Mouse (Mus musculus) heart, adult 9 months (tissue): ENCODE data around the gene Rapgef4.

ENCODE experiments used
- DNase-seq, 2 experiments: peaks; one replicate each; pipeline ENCODE4 v3.0.0; 2022; ENCODE audit warnings: low spot score in 2 of 2

Rapgef4 gene

GRCm38 (mm10) chr2:72149059-72149458 is 168.0 kb downstream of the Rapgef4 start:
- DNase-seq, result peak in 1 of 2 experiments; percentile 54

GRCm38 (mm10) chr2:72151792-72152554 is 170.9 kb downstream of the Rapgef4 start:
- no peak for DNase-seq

- DNase-seq, result no peak
Observed at GRCm38 (mm10) chr2:72152746-72153145, 171.7 kb downstream of the Rapgef4 start.

GRCm38 (mm10) chr2:72153851-72154250 is 172.8 kb downstream of the Rapgef4 start:
- no peak for DNase-seq

- no peak for DNase-seq
Observed at GRCm38 (mm10) chr2:72155102-72155773, 174.2 kb downstream of the Rapgef4 start.

GRCm38 (mm10) chr2:72156484-72156883 is 175.4 kb downstream of the Rapgef4 start:
- DNase-seq, result no peak

- no peak for DNase-seq
Observed at GRCm38 (mm10) chr2:72157561-72157960, 176.5 kb downstream of the Rapgef4 start.

- no peak for DNase-seq
Observed at GRCm38 (mm10) chr2:72158045-72158444, 177.0 kb downstream of the Rapgef4 start.

- no peak for DNase-seq
Observed at GRCm38 (mm10) chr2:72158691-72159225, 177.7 kb downstream of the Rapgef4 start.

- no peak for DNase-seq
Observed at GRCm38 (mm10) chr2:72159281-72159680, 178.2 kb downstream of the Rapgef4 start.

GRCm38 (mm10) chr2:72165136-72165854 is 184.3 kb downstream of the Rapgef4 start:
- DNase-seq, result no peak

GRCm38 (mm10) chr2:72169451-72170100 is 188.5 kb downstream of the Rapgef4 start:
- DNase-seq, result no peak

GRCm38 (mm10) chr2:72170546-72170945 is 189.5 kb downstream of the Rapgef4 start:
- DNase-seq, result no peak

- no peak for DNase-seq
Observed at GRCm38 (mm10) chr2:72171204-72171603, 190.2 kb downstream of the Rapgef4 start.

GRCm38 (mm10) chr2:72173010-72173409 is 192.0 kb downstream of the Rapgef4 start:
- DNase-seq, result no peak

- no peak for DNase-seq
Observed at GRCm38 (mm10) chr2:72173844-72174243, 192.8 kb downstream of the Rapgef4 start.

GRCm38 (mm10) chr2:72175536-72175935 is 194.5 kb downstream of the Rapgef4 start:
- DNase-seq, result no peak

GRCm38 (mm10) chr2:72175971-72176370 is 194.9 kb downstream of the Rapgef4 start:
- DNase-seq, result no peak

- DNase-seq, result no peak
Observed at GRCm38 (mm10) chr2:72177214-72178023, 196.4 kb downstream of the Rapgef4 start.

- no peak for DNase-seq
Observed at GRCm38 (mm10) chr2:72178025-72178424, 197.0 kb downstream of the Rapgef4 start.

GRCm38 (mm10) chr2:72178515-72178914 is 197.5 kb downstream of the Rapgef4 start:
- DNase-seq, result no peak
